Mouse (Mus musculus) forebrain, embryonic 12.5 days (tissue): ENCODE measurements at regions not wholly inside any gene's neighbourhood (a gene's known extent, or its start where the extent isn't known, plus 50 kb on each side); places are given as distances from the start of the nearest gene placed in this dataset.

ENCODE experiments used
- ATAC-seq: fragments of 200-750 bp; cut with Nextera tagmentation; 2 replicates; pipeline ENCODE4 v1.8.0; 2017; ENCODE audit warnings: moderate TSS enrichment; ENCODE audit not compliant: low FRiP score
- H3K27ac ChIP-seq: fragments of 300-500 bp; sonication (generic); 2 replicates; pipeline ENCODE4 v1.5.1; 2016; ENCODE audit warnings: mild to moderate bottlenecking
- H3K27me3 ChIP-seq: fragments of 300-500 bp; sonication (generic); 2 replicates; pipeline ENCODE4 v1.6.1; 2016; ENCODE audit warnings: mild to moderate bottlenecking
- H3K36me3 ChIP-seq: fragments of 300-500 bp; sonication (generic); replicated peaks from 2 replicates; pipeline ENCODE4 v1.6.1; 2016; ENCODE audit warnings: mild to moderate bottlenecking
- H3K4me1 ChIP-seq: fragments of 300-500 bp; sonication (generic); 2 replicates; pipeline ENCODE4 v1.6.1; 2016
- H3K4me2 ChIP-seq: fragments of 300-500 bp; sonication (generic); 2 replicates; pipeline ENCODE4 v1.6.1; 2016; ENCODE audit warnings: mild to moderate bottlenecking, moderate library complexity
- H3K4me3 ChIP-seq: fragments of 300-500 bp; sonication (generic); replicated peaks from 2 replicates; pipeline ENCODE4 v1.5.1; 2016; ENCODE audit warnings: mild to moderate bottlenecking
- H3K9ac ChIP-seq: fragments of 300-500 bp; sonication (generic); 2 replicates; pipeline ENCODE4 v1.6.1; 2016; ENCODE audit warnings: mild to moderate bottlenecking
- H3K9me3 ChIP-seq: fragments of 300-500 bp; sonication (generic); 2 replicates; pipeline ENCODE4 v1.6.1; 2016
- WGBS: fragments of 180-500 bp; shearing (Covaris S2); methylation state at CpG from one replicate; pipeline ENCODE4 v1.1.7; 2016; 5-methylcytosine and 5-hydroxymethylcytosine counted together

DNA sequence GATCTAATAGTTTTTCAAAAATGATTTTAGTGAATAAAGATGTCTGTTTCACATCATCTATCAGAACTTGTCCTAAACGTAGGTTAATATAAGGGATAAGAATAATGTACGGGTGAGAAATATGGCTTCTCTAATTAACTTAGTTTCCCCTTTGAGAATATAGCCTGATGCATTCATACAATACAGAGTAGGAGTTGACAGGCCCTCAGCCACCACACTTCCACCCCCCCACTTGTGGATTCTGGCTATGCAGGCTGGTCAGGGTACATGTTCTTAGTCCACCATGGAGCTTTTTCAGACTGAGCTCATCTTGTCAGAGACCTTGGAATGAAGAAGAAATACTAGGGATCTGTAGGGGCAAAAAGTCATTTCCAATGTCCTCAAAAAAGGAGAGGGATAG is 80.1 kb downstream of the Anxa1 start:
- Histone ChIP-seq H3K4me2 (no peak overlapping the region), H3K27me3 (no peaks in the 10 kb centered on the region), H3K9ac (no peak overlapping the region), H3K9me3 (no peaks in the 10 kb centered on the region), H3K4me3 (no peak overlapping the region), H3K27ac (no peak overlapping the region), H3K4me1 (no peaks in the 10 kb centered on the region), H3K36me3 (no peaks in the 10 kb centered on the region)
- WGBS = 74% methylated on average over 2 of the region's 2 CpGs
- ATAC-seq = peak; percentile 67

DNA sequence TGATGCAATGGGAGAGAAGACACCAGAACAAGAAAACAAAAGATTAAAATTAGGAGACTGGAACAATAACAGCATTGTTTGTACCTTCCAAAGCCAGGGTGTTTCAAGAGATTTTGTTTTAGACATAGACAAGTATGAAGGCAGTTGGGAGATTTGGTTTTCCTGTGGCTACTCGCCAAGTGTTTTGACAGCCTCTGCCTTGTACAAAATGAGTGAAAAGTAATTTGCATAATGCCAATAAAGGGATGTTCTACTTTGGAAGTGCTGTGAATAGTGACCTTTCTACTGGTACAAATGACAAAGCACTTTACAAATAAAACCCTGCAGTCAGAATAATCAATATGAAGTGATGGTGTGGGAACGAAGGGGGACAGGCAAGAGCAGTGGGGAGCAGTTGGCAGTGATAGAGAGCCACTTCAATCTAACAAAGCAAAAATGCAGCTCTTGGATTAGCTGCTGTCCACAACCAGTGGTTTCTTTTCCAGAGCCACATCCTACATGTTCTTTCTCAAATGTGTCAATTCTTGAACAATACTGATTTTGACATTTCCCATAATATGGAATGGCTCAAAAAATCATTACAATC is 90.6 kb downstream of the Anxa1 start:
- Histone ChIP-seq H3K9ac (no peak overlapping the region), H3K4me3 (no peak overlapping the region), H3K36me3 (no peaks in the 10 kb centered on the region), H3K4me1 (peaks cover 7% of the 10 kb centered on the region), H3K27ac (no peak overlapping the region), H3K4me2 (no peak overlapping the region), H3K27me3 (no peaks in the 10 kb centered on the region), H3K9me3 (no peaks in the 10 kb centered on the region)
- ATAC-seq = peak; percentile 33; the same call in 1 of the 2 replicates
- WGBS = 19% methylated on average over 2 of the region's 2 CpGs

DNA sequence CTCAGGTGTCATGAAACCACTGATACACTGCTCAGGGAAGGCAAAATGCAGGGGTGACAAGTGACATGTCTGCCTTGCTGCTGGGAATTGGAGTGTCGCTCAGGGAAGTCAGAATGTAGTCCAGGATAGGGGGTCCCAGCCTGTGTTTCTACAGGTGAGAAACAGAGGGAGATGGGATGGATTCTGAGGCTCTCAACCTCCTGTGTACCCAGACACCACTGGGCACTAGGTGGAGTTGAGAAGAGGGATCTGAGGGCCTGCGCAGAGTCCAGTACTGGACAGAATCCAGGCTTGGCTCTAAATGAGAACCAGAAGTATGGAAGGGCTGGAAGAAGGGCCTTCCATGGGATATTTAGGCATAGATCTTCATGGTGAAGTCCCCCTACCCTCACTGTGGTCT is 92.3 kb downstream of the Anxa1 start:
- Histone ChIP-seq H3K9me3 (no peaks in the 10 kb centered on the region), H3K36me3 (no peaks in the 10 kb centered on the region), H3K4me1 (peaks cover 7% of the 10 kb centered on the region), H3K27ac (no peak overlapping the region), H3K9ac (no peak overlapping the region), H3K27me3 (no peaks in the 10 kb centered on the region), H3K4me3 (no peak overlapping the region), H3K4me2 (no peak overlapping the region)
- ATAC-seq = no peak
- whole genome bisulfite sequencing = 89% methylated on average over 2 of the region's 2 CpGs

DNA sequence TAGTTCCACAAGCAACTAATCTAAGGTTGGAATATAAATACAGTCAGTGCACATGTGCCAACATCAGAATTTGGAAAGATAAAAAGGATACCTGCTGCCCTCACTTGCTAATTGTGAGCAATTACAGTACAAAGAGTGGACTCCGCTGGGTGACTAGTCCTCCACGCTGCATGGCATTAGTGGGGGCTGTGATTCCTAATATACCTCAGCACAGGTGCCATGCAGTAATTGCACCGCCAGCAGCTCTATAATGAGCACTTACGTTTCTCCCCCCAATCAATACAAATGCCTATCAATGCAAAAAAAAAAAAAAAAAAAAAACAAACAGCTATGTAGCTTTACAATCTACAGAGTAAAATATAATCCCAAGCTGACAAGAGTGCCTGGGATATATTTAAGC is 105.6 kb downstream of the Anxa1 start:
- 0 out of 2 replicates have a peak, but pooled peaks have one; percentile 53 for ATAC-seq
- H3K4me2 ChIP-seq = no peak overlapping the region
- no peak overlapping the region for H3K27ac ChIP-seq
- H3K36me3 ChIP-seq = no peaks in the 10 kb centered on the region
- WGBS = 66% methylated on average over 4 of the region's 4 CpGs
- H3K9me3 ChIP-seq = no peaks in the 10 kb centered on the region
- H3K4me3 ChIP-seq = no peak overlapping the region
- H3K9ac ChIP-seq = no peak overlapping the region
- H3K4me1 ChIP-seq = no peaks in the 10 kb centered on the region
- H3K27me3 ChIP-seq = no peaks in the 10 kb centered on the region

DNA sequence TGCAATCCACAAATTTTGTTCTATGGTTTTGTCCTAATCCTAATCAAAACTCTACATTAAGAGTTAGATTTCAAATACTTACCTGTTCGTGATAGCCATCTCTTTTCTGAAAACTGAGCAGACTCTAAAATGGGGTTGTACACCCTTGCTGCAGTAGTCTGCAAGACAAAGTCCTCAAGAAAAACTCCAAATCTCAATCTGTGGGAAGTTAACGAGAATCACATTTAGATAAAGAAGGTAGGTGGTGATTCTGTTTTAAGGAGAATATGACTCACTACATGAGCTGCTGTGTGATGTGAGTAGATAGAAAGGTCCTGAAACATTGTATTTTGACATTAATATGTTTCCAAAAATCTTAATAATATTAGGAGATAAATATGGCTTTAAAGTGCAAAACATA is 107.6 kb downstream of the Anxa1 start:
- H3K4me2 ChIP-seq = no peak overlapping the region
- ATAC-seq = no peak
- no peaks in the 10 kb centered on the region for H3K36me3 ChIP-seq
- H3K4me1 ChIP-seq = no peaks in the 10 kb centered on the region
- 87% methylated on average over 2 of the region's 2 CpGs for WGBS
- no peak overlapping the region for H3K4me3 ChIP-seq
- H3K27me3 ChIP-seq = no peaks in the 10 kb centered on the region
- H3K9ac ChIP-seq = no peak overlapping the region
- H3K9me3 ChIP-seq = no peaks in the 10 kb centered on the region
- no peak overlapping the region for H3K27ac ChIP-seq

DNA sequence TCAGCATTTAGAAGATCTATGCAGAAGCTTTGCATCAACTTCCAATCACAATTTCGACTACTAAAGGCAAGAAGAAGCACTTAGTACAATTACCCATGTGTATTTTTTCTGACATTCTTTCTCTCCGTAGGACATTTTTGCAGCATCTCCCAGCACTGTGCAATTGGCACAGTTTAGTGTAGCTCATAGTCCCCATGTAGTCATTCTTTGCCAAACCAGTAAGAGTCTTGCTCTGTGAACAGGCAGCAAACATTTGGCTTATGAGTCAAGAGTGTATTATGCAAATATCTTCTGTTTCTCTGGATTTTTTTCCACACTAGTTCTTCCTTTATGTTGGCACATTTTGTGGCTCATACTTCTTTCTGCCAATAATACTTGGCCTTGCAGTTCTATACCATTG is 129.2 kb downstream of the Anxa1 start:
- no peak overlapping the region for H3K4me3 ChIP-seq
- H3K9ac ChIP-seq = no peak overlapping the region
- no peak for ATAC-seq
- H3K4me1 ChIP-seq = no peaks in the 10 kb centered on the region
- H3K36me3 ChIP-seq = no peaks in the 10 kb centered on the region
- WGBS = 91% methylated on average over 2 of the region's 2 CpGs
- H3K27ac ChIP-seq = no peak overlapping the region
- H3K4me2 ChIP-seq = no peak overlapping the region
- H3K27me3 ChIP-seq = no peaks in the 10 kb centered on the region
- H3K9me3 ChIP-seq = no peaks in the 10 kb centered on the region

DNA sequence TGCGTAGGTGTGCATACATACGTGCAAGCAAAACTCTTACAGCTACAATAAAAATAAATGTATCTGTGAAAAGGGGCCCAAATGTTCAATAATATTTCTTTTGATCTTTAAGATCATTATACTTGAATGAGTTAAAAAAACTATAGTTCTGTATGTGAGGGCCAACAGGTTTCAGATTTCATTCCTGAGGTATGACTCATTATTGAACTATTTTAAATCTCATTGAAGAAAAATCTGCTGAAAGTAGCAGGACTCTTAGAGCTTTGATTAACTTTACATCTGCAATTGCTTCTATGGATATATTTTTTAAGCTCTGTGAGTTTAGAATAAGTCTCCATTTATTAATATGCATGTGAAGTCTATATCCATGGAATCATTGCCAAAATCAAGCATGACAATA is 138.6 kb downstream of the Anxa1 start:
- Histone ChIP-seq H3K4me1 (no peaks in the 10 kb centered on the region), H3K9ac (no peak overlapping the region), H3K27ac (no peak overlapping the region), H3K27me3 (no peaks in the 10 kb centered on the region), H3K36me3 (no peaks in the 10 kb centered on the region), H3K4me3 (no peak overlapping the region), H3K9me3 (no peaks in the 10 kb centered on the region), H3K4me2 (no peak overlapping the region)
- 87% methylated on average over 2 of the region's 2 CpGs for WGBS
- no peak for ATAC-seq

DNA sequence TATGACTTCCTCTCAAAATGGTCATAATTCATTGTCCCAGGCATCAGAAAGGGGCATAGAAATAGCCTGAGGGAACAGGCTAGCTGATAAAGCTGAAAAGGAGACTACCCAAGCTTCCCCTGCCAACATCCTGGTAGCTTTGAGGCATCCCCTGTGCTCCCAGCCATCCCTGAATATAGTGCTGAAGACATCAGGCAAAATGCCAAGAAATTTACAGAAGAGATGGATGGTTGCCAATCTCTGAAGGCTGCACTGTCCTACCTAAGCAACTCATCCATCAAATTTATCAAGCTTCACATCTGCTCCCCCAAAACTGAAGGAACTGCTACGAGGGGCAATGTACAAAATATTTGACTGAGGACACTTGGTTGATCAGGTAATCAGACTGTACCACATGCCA is 146.9 kb downstream of the Anxa1 start:
- no peak overlapping the region for H3K9ac ChIP-seq
- WGBS = 72% methylated on average over 1 of the region's 1 CpGs
- H3K4me3 ChIP-seq = no peak overlapping the region
- H3K4me1 ChIP-seq = no peaks in the 10 kb centered on the region
- ATAC-seq = no peak
- H3K36me3 ChIP-seq = no peaks in the 10 kb centered on the region
- no peaks in the 10 kb centered on the region for H3K9me3 ChIP-seq
- H3K27me3 ChIP-seq = no peaks in the 10 kb centered on the region
- no peak overlapping the region for H3K4me2 ChIP-seq
- no peak overlapping the region for H3K27ac ChIP-seq

DNA sequence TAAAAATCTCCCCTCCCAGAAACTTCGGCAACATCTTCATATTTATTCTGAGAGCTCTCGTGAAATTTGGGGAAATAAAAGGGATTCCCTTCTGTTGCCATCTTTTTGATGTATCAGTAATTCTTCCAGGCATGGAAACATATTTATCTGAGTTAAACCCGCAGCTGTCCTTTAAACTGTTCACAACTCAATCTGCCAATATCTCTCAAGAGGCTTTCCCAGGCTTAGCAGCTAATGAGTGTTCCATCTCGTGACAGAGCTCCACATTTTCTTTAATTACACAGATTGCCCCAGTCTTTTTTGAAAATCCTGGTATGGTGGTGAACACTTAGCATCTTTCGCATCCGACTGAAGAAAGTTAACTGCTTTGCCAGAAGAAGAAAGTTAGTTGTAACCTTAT is 149.5 kb downstream of the Anxa1 start:
- no peaks in the 10 kb centered on the region for H3K36me3 ChIP-seq
- no peak overlapping the region for H3K4me3 ChIP-seq
- H3K9me3 ChIP-seq = no peaks in the 10 kb centered on the region
- H3K27me3 ChIP-seq = no peaks in the 10 kb centered on the region
- ATAC-seq = no peak
- no peaks in the 10 kb centered on the region for H3K4me1 ChIP-seq
- H3K27ac ChIP-seq = no peak overlapping the region
- WGBS = 70% methylated on average over 6 of the region's 6 CpGs
- H3K9ac ChIP-seq = no peak overlapping the region
- H3K4me2 ChIP-seq = no peak overlapping the region

DNA sequence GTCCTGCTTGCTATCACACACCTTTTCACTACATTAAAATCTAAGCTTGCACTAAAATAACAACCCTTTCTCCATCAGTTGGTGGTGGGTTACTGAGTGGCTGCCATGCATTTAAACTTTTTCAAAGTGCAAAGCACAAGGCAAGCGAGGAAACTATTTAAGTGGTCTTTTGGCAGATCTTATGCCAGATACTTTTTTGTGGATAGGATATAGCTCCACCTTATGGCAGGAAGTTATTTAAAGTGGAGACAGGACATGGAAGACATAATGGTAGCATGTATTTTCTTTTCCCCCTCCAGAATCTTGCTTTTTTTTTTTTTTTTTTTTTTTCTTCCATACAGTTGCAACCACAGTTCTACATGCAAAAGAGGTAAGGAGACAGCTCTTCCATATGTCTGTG is 150.3 kb downstream of the Anxa1 start:
- Histone ChIP-seq H3K4me1 (no peaks in the 10 kb centered on the region), H3K36me3 (no peaks in the 10 kb centered on the region), H3K9me3 (no peaks in the 10 kb centered on the region), H3K27me3 (no peaks in the 10 kb centered on the region), H3K4me3 (no peak overlapping the region), H3K27ac (no peak overlapping the region), H3K4me2 (no peak overlapping the region), H3K9ac (no peak overlapping the region)
- WGBS = 37% methylated on average over 1 of the region's 1 CpGs
- ATAC-seq = no peak

DNA sequence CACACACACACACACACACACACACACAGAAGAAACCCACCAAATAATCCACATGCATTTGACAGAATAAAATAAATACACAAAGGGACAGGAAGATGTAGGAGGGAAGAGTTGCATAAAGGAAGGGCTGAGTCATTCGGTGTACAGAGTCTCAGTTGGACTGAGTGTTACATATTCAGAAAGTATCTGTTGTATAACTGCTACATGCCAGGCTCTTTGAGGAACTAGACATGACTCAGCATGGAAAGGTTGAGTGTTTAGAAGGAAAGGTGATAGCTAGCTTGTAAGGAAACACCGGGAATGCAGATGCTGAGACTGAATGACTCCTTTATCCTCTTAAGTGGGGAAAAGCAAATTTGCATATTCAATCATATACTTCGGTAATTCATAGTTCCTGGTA is 151.3 kb downstream of the Anxa1 start:
- Histone ChIP-seq H3K27ac (no peak overlapping the region), H3K9me3 (no peaks in the 10 kb centered on the region), H3K4me3 (no peak overlapping the region), H3K36me3 (no peaks in the 10 kb centered on the region), H3K4me1 (no peaks in the 10 kb centered on the region), H3K9ac (no peak overlapping the region), H3K27me3 (no peaks in the 10 kb centered on the region), H3K4me2 (no peak overlapping the region)
- 38% methylated on average over 3 of the region's 3 CpGs for WGBS
- ATAC-seq = no peak

DNA sequence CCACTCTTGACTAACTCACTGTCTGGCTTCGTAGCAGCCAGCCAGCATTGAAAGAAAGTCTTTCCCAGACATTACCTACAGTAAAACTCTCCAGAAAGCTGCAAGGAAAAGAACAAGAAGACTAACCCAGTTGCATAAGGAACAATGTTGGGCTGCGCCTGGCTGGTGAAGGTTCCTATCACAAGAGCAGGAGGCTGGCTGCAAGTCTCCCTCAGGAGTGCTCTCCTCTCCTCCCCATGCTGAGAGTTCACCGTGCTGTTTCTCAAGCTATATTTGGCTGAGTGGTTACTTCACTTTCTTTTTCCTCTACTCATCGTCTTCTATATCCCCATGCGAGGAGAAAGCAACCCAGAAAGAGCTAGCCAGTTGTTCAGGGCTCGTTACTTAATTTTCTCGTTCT is 164.0 kb downstream of the Anxa1 start:
- Histone ChIP-seq H3K9me3 (no peaks in the 10 kb centered on the region), H3K4me2 (no peak overlapping the region), H3K4me3 (no peak overlapping the region), H3K27ac (no peak overlapping the region), H3K36me3 (no peaks in the 10 kb centered on the region), H3K4me1 (no peaks in the 10 kb centered on the region), H3K9ac (no peak overlapping the region), H3K27me3 (no peaks in the 10 kb centered on the region)
- 85% methylated on average over 7 of the region's 7 CpGs for WGBS
- ATAC-seq = no peak

DNA sequence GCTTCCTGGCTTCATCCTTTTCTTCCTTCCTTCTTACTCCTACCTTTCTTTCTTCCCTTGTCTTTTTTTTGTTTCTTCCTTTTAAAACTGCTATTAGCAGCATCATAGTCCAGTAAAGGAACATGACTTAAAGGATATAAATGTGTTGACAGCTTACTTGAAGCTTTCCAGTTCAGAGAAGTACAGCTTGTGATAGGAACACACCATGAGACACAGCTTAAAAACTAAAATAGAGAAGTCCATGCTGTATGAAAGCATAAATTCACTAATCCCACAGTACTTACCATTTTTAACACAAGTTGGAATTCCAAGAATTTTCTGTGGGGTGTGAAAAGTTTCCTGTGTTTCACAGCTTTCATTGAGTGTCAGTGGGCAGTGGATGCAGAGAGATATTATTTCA is 173.4 kb downstream of the Anxa1 start:
- Histone ChIP-seq H3K36me3 (no peaks in the 10 kb centered on the region), H3K4me3 (no peak overlapping the region)
- no peak for ATAC-seq

DNA sequence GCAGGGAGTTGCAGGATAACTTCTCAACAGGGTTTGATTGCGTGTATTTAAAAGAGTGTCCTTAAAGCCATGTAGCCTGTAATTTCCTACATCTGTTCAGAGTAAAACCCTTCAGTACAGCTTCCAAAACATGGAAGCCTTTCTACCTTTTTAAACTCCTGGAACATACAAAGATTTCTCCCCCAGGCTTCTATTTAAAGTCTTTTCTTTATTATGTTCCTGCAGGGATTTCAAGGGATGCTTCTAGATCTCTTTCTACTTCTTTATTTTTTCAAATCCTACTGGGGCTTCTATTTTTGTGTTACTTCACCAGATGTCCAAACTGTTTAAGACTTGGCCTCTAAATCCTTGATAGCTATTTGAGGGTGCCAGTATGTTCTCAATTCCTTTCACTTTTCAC is 196.2 kb downstream of the Anxa1 start:
- Histone ChIP-seq H3K4me1 (no peaks in the 10 kb centered on the region), H3K4me2 (no peak overlapping the region), H3K9ac (no peak overlapping the region), H3K4me3 (no peak overlapping the region), H3K9me3 (no peaks in the 10 kb centered on the region), H3K27me3 (no peaks in the 10 kb centered on the region), H3K36me3 (no peaks in the 10 kb centered on the region), H3K27ac (no peak overlapping the region)
- WGBS = 95% methylated on average over 1 of the region's 1 CpGs
- no peak for ATAC-seq

More for the DNA sequence above, 173.4 kb downstream of the Anxa1 start:
- Histone ChIP-seq H3K4me1 (no peaks in the 10 kb centered on the region), H3K27ac (no peak overlapping the region), H3K27me3 (no peaks in the 10 kb centered on the region), H3K9me3 (no peaks in the 10 kb centered on the region), H3K4me2 (no peak overlapping the region), H3K9ac (no peak overlapping the region)
